Mouse (Mus musculus) mesoderm, embryonic 11.5 days (tissue): Measurements from ENCODE around the gene Foxl2.

ENCODE experiments used
- DNase-seq: peaks from one replicate; pipeline ENCODE4 v3.0.0-alpha.2; 2012; ENCODE audit warnings: low read depth, low spot score

The Foxl2 gene

GRCm38 (mm10) chr9:98961591-98962477, 6.7 kb downstream of the Foxl2 start:
- no peak for DNase-seq

- no peak for DNase-seq
Measured at GRCm38 (mm10) chr9:98962478-98963142, 7.5 kb downstream of the Foxl2 start.

- DNase-seq = no peak
Measured at GRCm38 (mm10) chr9:98963661-98964060, 8.6 kb downstream of the Foxl2 start.

- DNase-seq = no peak
Measured at GRCm38 (mm10) chr9:98965084-98965483, 10.0 kb downstream of the Foxl2 start.

- DNase-seq = no peak
Measured at GRCm38 (mm10) chr9:98973101-98973521, 18.0 kb downstream of the Foxl2 start.

- DNase-seq = no peak
Measured at GRCm38 (mm10) chr9:98973561-98973960, 18.5 kb downstream of the Foxl2 start.

GRCm38 (mm10) chr9:98974898-98975297, 19.8 kb downstream of the Foxl2 start:
- no peak for DNase-seq

GRCm38 (mm10) chr9:98976081-98976480, 21.0 kb downstream of the Foxl2 start:
- no peak for DNase-seq

- DNase-seq = no peak
Measured at GRCm38 (mm10) chr9:98976520-98976919, 21.4 kb downstream of the Foxl2 start.

GRCm38 (mm10) chr9:98979431-98980416, 24.6 kb downstream of the Foxl2 start:
- DNase-seq = peak; percentile 93

GRCm38 (mm10) chr9:98985800-98986475, 30.9 kb downstream of the Foxl2 start, which contains the start of gene Faim:
Gene Faim, plus strand, starts transcription at chr9:98986373.
- DNase-seq = peak; percentile 99

- no peak for DNase-seq
Measured at GRCm38 (mm10) chr9:98986476-98987096, 31.5 kb downstream of the Foxl2 start.

GRCm38 (mm10) chr9:98987131-98987530, 32.0 kb downstream of the Foxl2 start:
- DNase-seq = no peak

GRCm38 (mm10) chr9:98994103-98994502, 39.0 kb downstream of the Foxl2 start:
- no peak for DNase-seq

GRCm38 (mm10) chr9:98999881-99000339, 44.8 kb downstream of the Foxl2 start:
- DNase-seq = no peak

- no peak for DNase-seq
Measured at GRCm38 (mm10) chr9:99001326-99001725, 46.2 kb downstream of the Foxl2 start.
